Mouse (Mus musculus) midbrain, embryonic 15.5 days (tissue): ENCODE measurements around the gene Ifnab. TPM values are rescaled to one million over a fixed set of nuclear protein-coding genes. Genes with fewer than 3 reads are reported as not detected.

ENCODE experiments used
- ATAC-seq: fragments of 200-750 bp; cut with Nextera tagmentation; replicated peaks from 2 replicates; pipeline ENCODE4 v1.8.0; 2017; ENCODE audit warnings: moderate TSS enrichment
- H3K27ac ChIP-seq: fragments of 300-500 bp; sonication (generic); 2 replicates; pipeline ENCODE4 v1.5.1; 2015; ENCODE audit warnings: mild to moderate bottlenecking, inconsistent platforms
- H3K27me3 ChIP-seq: fragments of 300-500 bp; sonication (generic); replicated peaks from 2 replicates; pipeline ENCODE4 v1.6.1; 2015; ENCODE audit warnings: inconsistent platforms
- H3K36me3 ChIP-seq: fragments of 300-500 bp; sonication (generic); replicated peaks from 2 replicates; pipeline ENCODE4 v1.6.1; 2015; ENCODE audit warnings: inconsistent platforms
- H3K4me1 ChIP-seq: fragments of 300-500 bp; sonication (generic); 2 replicates; pipeline ENCODE4 v1.6.1; 2015; ENCODE audit warnings: inconsistent platforms
- H3K4me2 ChIP-seq: fragments of 300-500 bp; sonication (generic); 2 replicates; pipeline ENCODE4 v1.6.1; 2015; ENCODE audit warnings: inconsistent platforms, mild to moderate bottlenecking, moderate library complexity
- H3K4me3 ChIP-seq: fragments of 300-500 bp; sonication (generic); 2 replicates; pipeline ENCODE4 v1.5.1; 2015; ENCODE audit warnings: mild to moderate bottlenecking, inconsistent platforms
- H3K9ac ChIP-seq: fragments of 300-500 bp; sonication (generic); 2 replicates; pipeline ENCODE4 v1.6.1; 2015; ENCODE audit warnings: mild to moderate bottlenecking, inconsistent platforms
- H3K9me3 ChIP-seq: fragments of 300-500 bp; sonication (generic); 2 replicates; pipeline ENCODE4 v1.6.1; 2016; ENCODE audit warnings: inconsistent platforms
- WGBS: fragments of 180-500 bp; shearing (Covaris S2); methylation state at CpG from one replicate; pipeline ENCODE4 v1.1.7; 2015; ENCODE audit warnings: mixed read lengths; 5-methylcytosine and 5-hydroxymethylcytosine counted together
- polyA plus RNA-seq: library from polyadenylated mRNA; unstranded; fragments of >200 nt; fragmentation: Nextera tagmentation; extraction: Ambion mirVana; gene quantifications from 2 replicates; pipeline ENCODE4 v1.2.1, GENCODE M21; 2015

Ifnab gene
- polyA plus RNA-seq, 1 experiment from 2014 or later: not detected

DNA sequence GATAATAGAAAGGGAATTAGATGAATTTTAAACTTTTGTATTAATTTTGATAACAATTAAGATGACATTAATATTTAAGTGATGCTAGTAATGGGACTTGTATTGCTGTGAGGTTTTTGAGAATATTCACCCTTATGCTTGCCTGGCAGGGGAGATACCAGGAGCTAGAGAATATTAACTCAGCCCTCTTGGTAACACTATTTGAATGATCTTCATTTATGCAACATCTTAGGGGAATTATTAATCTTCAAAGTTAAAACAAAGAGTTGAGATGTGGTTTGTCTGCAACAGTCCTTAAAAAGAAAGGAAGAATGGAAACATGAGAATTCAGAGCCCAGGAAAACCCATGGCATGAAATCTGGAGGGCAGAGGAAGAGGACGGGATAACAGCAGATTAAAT lies 8.1 kb upstream of the Ifnab start:
- Histone ChIP-seq H3K4me3 (no peak overlapping the region), H3K27ac (no peak overlapping the region), H3K36me3 (no peaks in the 10 kb centered on the region), H3K27me3 (no peaks in the 10 kb centered on the region), H3K9ac (no peak overlapping the region), H3K9me3 (no peaks in the 10 kb centered on the region), H3K4me2 (no peak overlapping the region), H3K4me1 (no peaks in the 10 kb centered on the region)
- WGBS: 81% methylated on average over 1 of the region's 1 CpGs
- ATAC-seq: no peak

GRCm38 (mm10) chr4:88698781-88699180 lies 7.6 kb upstream of the Ifnab start:
- Histone ChIP-seq H3K4me1 (no peaks in the 10 kb centered on the region), H3K9me3 (no peaks in the 10 kb centered on the region), H3K27ac (no peak overlapping the region), H3K9ac (no peak overlapping the region), H3K4me2 (no peak overlapping the region), H3K4me3 (no peak overlapping the region), H3K27me3 (no peaks in the 10 kb centered on the region), H3K36me3 (no peaks in the 10 kb centered on the region)
- ATAC-seq: no peak
- WGBS: 85% methylated on average over 5 of the region's 5 CpGs

- no peaks in the 10 kb centered on the region for H3K36me3 ChIP-seq
- WGBS: 79% methylated on average over 4 of the region's 4 CpGs
- no peaks in the 10 kb centered on the region for H3K4me1 ChIP-seq
Measured at GRCm38 (mm10) chr4:88697753-88698152, 6.6 kb upstream of the Ifnab start.

DNA sequence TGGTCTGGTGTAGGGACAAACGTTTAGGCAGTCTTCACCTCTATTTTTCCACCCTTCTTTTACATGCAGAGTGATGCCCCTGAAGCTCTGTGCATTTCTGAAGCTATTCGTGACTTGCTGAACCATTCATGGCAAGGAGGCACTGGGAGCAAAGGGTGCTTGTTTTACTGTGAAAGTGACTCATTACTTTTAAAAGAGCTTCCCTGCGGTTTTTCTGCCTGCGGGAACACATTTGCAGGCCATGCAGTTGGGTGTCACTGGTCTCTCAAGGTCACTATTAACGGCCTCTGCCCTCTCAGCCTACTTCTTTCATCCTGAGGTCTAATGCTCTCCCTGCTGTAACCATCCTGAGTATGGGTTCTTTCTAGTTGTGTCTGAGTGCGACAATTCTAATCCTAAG lies 5.9 kb upstream of the Ifnab start:
- Histone ChIP-seq H3K9ac (no peak overlapping the region), H3K4me2 (no peak overlapping the region), H3K27ac (no peak overlapping the region), H3K4me1 (no peaks in the 10 kb centered on the region), H3K4me3 (no peak overlapping the region), H3K36me3 (no peaks in the 10 kb centered on the region), H3K27me3 (no peaks in the 10 kb centered on the region), H3K9me3 (no peaks in the 10 kb centered on the region)
- WGBS: 60% methylated on average over 6 of the region's 6 CpGs
- ATAC-seq: no peak

More at GRCm38 (mm10) chr4:88697753-88698152, 6.6 kb upstream of the Ifnab start:
- no peak overlapping the region for H3K4me3 ChIP-seq
- H3K27ac ChIP-seq: no peak overlapping the region
- no peaks in the 10 kb centered on the region for H3K27me3 ChIP-seq
- no peaks in the 10 kb centered on the region for H3K9me3 ChIP-seq
- H3K9ac ChIP-seq: no peak overlapping the region
- ATAC-seq: no peak
- no peak overlapping the region for H3K4me2 ChIP-seq

GRCm38 (mm10) chr4:88696237-88696884 lies 5.2 kb upstream of the Ifnab start:
- Histone ChIP-seq H3K4me1 (no peaks in the 10 kb centered on the region), H3K36me3 (no peaks in the 10 kb centered on the region), H3K27ac (no peak overlapping the region), H3K9ac (no peak overlapping the region), H3K9me3 (no peaks in the 10 kb centered on the region), H3K4me3 (no peak overlapping the region), H3K27me3 (no peaks in the 10 kb centered on the region), H3K4me2 (no peak overlapping the region)
- peak; percentile 82 for ATAC-seq
- 23% methylated on average over 3 of the region's 3 CpGs for WGBS

DNA sequence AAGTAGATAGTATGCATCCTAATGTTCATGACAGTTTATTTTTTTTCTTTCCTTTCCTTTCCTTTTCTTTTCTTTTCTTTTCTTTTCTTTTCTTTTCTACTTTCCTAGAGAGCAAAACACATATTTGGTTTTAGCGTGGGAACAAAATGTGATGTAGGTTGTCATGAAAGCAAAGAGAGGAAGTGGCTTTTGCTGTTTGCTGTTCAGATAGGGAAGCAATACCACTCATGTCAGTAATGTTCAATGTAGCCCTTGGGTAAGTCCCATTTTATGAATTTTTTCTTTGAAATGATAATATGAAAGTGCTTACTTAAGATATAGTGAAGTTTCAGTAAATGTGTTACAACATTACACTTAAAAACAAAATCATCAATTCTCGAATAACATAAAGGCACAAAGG lies 2.2 kb upstream of the Ifnab start:
- Histone ChIP-seq H3K4me1 (no peaks in the 10 kb centered on the region), H3K27ac (no peak overlapping the region), H3K9ac (no peak overlapping the region), H3K9me3 (no peaks in the 10 kb centered on the region), H3K4me3 (no peak overlapping the region), H3K4me2 (no peak overlapping the region), H3K27me3 (no peaks in the 10 kb centered on the region), H3K36me3 (no peaks in the 10 kb centered on the region)
- WGBS: 89% methylated on average over 2 of the region's 2 CpGs
- no peak for ATAC-seq

GRCm38 (mm10) chr4:88692537-88692936 lies 1.4 kb upstream of the Ifnab start:
- Histone ChIP-seq H3K4me2 (no peak overlapping the region), H3K4me3 (no peak overlapping the region), H3K36me3 (no peaks in the 10 kb centered on the region), H3K27me3 (no peaks in the 10 kb centered on the region), H3K4me1 (no peaks in the 10 kb centered on the region), H3K27ac (no peak overlapping the region), H3K9ac (no peak overlapping the region), H3K9me3 (no peaks in the 10 kb centered on the region)
- no peak for ATAC-seq
- 93% methylated on average over 1 of the region's 1 CpGs for WGBS

DNA sequence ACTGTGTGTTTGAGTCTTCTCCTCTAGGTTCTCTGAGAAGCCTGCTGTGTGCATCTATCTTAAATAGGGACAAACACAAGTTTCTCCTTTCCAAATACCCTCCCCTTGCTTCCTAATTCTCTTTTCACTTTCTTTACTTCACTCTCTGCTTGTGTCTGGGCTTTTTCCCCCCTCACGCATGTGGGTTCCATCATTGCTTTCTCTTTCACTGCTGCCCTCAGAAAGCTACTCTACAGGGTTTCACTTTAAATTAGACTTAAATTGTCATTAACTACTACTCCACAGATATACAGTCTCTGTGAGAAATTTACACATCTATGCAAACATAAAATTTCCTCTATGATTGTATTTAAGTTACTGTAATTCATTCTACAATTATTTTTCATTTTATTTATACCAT lies 7.3 kb downstream of the Ifnab start, which contains the start of gene Ifna2:
Gene Ifna2 (minus strand): TSS at position 101 of the 400 bp plus-strand sequence.
- H3K4me3 ChIP-seq: no peak within 1 kb of the TSS
- no peak for ATAC-seq
- H3K4me2 ChIP-seq: no peak within 1 kb of the TSS
- no peaks in the 10 kb centered on the region for H3K36me3 ChIP-seq
- H3K27me3 ChIP-seq: no peaks in the 10 kb centered on the region
- H3K9me3 ChIP-seq: no peaks in the 10 kb centered on the region
- H3K9ac ChIP-seq: no peak within 1 kb of the TSS
- no peaks in the 10 kb centered on the region for H3K4me1 ChIP-seq
- no peak within 1 kb of the TSS for H3K27ac ChIP-seq
- WGBS: 94% methylated on average over 1 of the region's 1 CpGs

- H3K27me3 ChIP-seq: no peaks in the 10 kb centered on the region
- no peaks in the 10 kb centered on the region for H3K36me3 ChIP-seq
- H3K27ac ChIP-seq: no peak overlapping the region
- no peak overlapping the region for H3K9ac ChIP-seq
- no peaks in the 10 kb centered on the region for H3K4me1 ChIP-seq
- no peak overlapping the region for H3K4me2 ChIP-seq
- ATAC-seq: no peak
- 75% methylated on average over 3 of the region's 3 CpGs for WGBS
- H3K9me3 ChIP-seq: no peaks in the 10 kb centered on the region
- no peak overlapping the region for H3K4me3 ChIP-seq
Measured at GRCm38 (mm10) chr4:88681353-88681752, 9.8 kb downstream of the Ifnab start.

DNA sequence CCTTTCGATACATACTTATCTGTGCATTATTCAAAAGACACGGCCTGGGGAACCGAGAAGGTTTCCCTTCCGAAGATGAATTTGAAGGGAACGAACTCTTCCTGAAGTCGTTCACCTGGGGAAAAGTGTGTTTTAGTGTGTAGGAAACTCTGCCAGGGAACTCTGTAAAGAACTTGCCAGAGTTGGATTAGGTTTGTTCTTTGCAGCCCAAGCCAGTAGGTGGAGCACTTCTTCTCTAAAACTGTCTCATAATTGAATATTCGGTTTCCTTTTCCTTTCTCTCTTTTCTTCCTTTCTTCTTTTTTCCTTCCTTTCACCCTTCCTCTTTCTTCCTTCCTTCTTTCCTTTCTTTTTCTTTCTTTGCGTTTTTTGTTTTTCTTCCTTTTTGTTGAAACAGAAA lies 10.8 kb downstream of the Ifnab start:
- Histone ChIP-seq H3K4me3 (no peak overlapping the region), H3K9ac (no peak overlapping the region)

DNA sequence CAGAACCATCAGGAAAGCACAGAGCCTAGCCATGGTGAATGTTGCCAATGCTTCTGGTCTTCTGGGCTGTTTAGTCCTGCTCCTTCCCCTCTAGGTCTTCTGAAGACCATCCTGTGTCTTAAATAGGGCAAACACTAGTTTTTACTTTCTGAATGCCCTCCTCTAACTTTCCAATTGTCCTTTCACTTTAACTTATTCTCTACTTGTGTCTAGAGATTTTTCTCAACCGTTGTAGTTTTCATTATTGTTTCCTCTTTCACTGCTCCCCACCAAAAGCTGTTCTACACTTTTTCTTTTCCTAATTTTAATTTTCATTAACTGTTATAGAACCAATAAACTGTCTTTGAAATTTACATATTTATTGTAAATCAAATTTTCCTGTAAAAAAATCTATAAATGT lies 14.3 kb downstream of the Ifnab start, which contains the start of gene Ifna16:
Gene Ifna16 (minus strand): TSS at position 101 of the 400 bp plus-strand sequence.
- Histone ChIP-seq H3K36me3 (no peaks in the 10 kb centered on the region), H3K27me3 (no peaks in the 10 kb centered on the region), H3K4me1 (no peaks in the 10 kb centered on the region), H3K4me3 (no peak within 1 kb of the TSS), H3K9ac (no peak within 1 kb of the TSS), H3K27ac (no peak within 1 kb of the TSS), H3K4me2 (no peak within 1 kb of the TSS), H3K9me3 (no peaks in the 10 kb centered on the region)
- no peak for ATAC-seq
- 82% methylated on average over 1 of the region's 1 CpGs for WGBS

More for the DNA sequence above, 10.8 kb downstream of the Ifnab start:
- Histone ChIP-seq H3K27ac (no peak overlapping the region), H3K4me2 (no peak overlapping the region), H3K27me3 (no peaks in the 10 kb centered on the region), H3K9me3 (no peaks in the 10 kb centered on the region), H3K36me3 (no peaks in the 10 kb centered on the region), H3K4me1 (no peaks in the 10 kb centered on the region)
- 48% methylated on average over 8 of the region's 8 CpGs for WGBS
- ATAC-seq: no peak

DNA sequence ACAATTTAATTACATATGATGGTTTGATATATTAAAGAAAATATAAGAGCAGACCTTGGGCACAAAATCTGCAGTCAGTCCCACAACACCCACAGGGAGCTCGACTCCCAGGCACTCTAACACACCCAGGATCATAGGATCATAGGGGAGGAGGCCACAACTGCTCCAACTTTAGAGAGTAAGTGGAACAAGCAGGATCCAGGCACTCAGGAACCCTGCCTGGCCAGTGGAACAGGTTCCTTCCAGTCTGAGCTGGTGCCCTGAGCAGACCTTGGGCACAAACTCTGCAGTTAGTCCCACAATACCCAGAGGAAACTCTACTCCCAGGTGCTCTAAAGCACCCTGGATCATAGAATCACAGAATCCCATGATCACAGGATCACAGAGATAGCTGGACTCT lies 35.7 kb downstream of the Ifnab start:
- H3K4me1 ChIP-seq: no peaks in the 10 kb centered on the region
- H3K4me3 ChIP-seq: no peak overlapping the region
- 53% methylated on average over 1 of the region's 1 CpGs for WGBS
- no peaks in the 10 kb centered on the region for H3K9me3 ChIP-seq
- no peak overlapping the region for H3K4me2 ChIP-seq
- no peak for ATAC-seq
- no peaks in the 10 kb centered on the region for H3K36me3 ChIP-seq
- no peak overlapping the region for H3K27ac ChIP-seq
- no peaks in the 10 kb centered on the region for H3K27me3 ChIP-seq
- no peak overlapping the region for H3K9ac ChIP-seq

- H3K36me3 ChIP-seq: no peaks in the 10 kb centered on the region
- H3K4me3 ChIP-seq: no peak overlapping the region
- no peak overlapping the region for H3K27ac ChIP-seq
- H3K27me3 ChIP-seq: no peaks in the 10 kb centered on the region
- WGBS: 65% methylated on average over 3 of the region's 3 CpGs
- H3K4me1 ChIP-seq: no peaks in the 10 kb centered on the region
- ATAC-seq: no peak
- H3K9ac ChIP-seq: no peak overlapping the region
- no peaks in the 10 kb centered on the region for H3K9me3 ChIP-seq
- H3K4me2 ChIP-seq: no peak overlapping the region
Measured at GRCm38 (mm10) chr4:88653644-88654043, 37.5 kb downstream of the Ifnab start.
